ENCODE assay signal across 21 mouse cellular contexts in genomic region chr12:40303960-40304359, GRCm38 (mm10). TPM values are rescaled to one million over a fixed set of nuclear protein-coding genes. Genes with fewer than 3 reads are reported as not detected.
DNase-seq lines count a peak whose midpoint lies in the region; ATAC-seq and TF ChIP-seq lines count a peak whose summit lies in the region.
"Had no signal": no experiment of that assay in that cellular context is flagged by ENCODE, and none has a peak within 500 bp of the region (broad histone marks: within the 10 kb centered on the region; RNA-seq: fewer than 3 reads in every experiment).

No protein-coding gene starts in this region.

- no peak overlapping the region for H3K9ac ChIP-seq in forebrain, embryonic 15.5 days (replicated peaks)
- H3K9ac ChIP-seq in forebrain, postnatal 0 days = no peak overlapping the region
- H3K9ac ChIP-seq in kidney, embryonic 15.5 days = no peak overlapping the region
- no peak overlapping the region for H3K9ac ChIP-seq in midbrain, embryonic 15.5 days
- H3K9ac ChIP-seq in limb, embryonic 14.5 days (ENCODE audit: low read depth, low read length, severe bottlenecking) = no peak overlapping the region
- H3K9ac ChIP-seq: heart, embryonic 15.5 days; hindbrain, embryonic 14.5 days; liver, embryonic 15.5 days; stomach, embryonic 15.5 days had no signal

- no peak overlapping the region for H3K27ac ChIP-seq in forebrain, embryonic 15.5 days (replicated peaks)
- H3K27ac ChIP-seq in forebrain, postnatal 0 days (ENCODE audit: low read depth, low read length) = no peak overlapping the region
- H3K27ac ChIP-seq in kidney, embryonic 15.5 days = no peak overlapping the region
- no peak overlapping the region for H3K27ac ChIP-seq in midbrain, embryonic 15.5 days
- no peak overlapping the region for H3K27ac ChIP-seq in midbrain, embryonic 10.5 days (replicated peaks)
- H3K27ac ChIP-seq in limb, embryonic 14.5 days (replicated peaks; ENCODE audit: low read depth, low read length) = 0 out of 2 replicates have a peak overlapping the region, but pooled peaks have one; percentile 3
- H3K27ac ChIP-seq: heart, embryonic 15.5 days; hindbrain, embryonic 14.5 days; liver, embryonic 15.5 days; stomach, embryonic 15.5 days had no signal

- no peaks in the 10 kb centered on the region for H3K36me3 ChIP-seq in forebrain, embryonic 15.5 days
- H3K36me3 ChIP-seq in forebrain, postnatal 0 days (ENCODE audit: insufficient read depth) = no peaks in the 10 kb centered on the region
- no peaks in the 10 kb centered on the region for H3K36me3 ChIP-seq in kidney, embryonic 15.5 days
- H3K36me3 ChIP-seq in midbrain, embryonic 15.5 days (replicated peaks) = no peaks in the 10 kb centered on the region
- H3K36me3 ChIP-seq in midbrain, embryonic 10.5 days = no peaks in the 10 kb centered on the region
- no peaks in the 10 kb centered on the region for H3K36me3 ChIP-seq in limb, embryonic 14.5 days (ENCODE audit: control insufficient read depth, insufficient read depth, low read length)
- H3K36me3 ChIP-seq: heart, embryonic 15.5 days; liver, embryonic 15.5 days; stomach, embryonic 15.5 days had no signal

- H3K4me1 ChIP-seq in forebrain, embryonic 15.5 days = peaks cover 4% of the 10 kb centered on the region; the same call in 1 of the 2 replicates
- H3K4me1 ChIP-seq in forebrain, postnatal 0 days (ENCODE audit: insufficient read depth) = no peaks in the 10 kb centered on the region
- H3K4me1 ChIP-seq in kidney, embryonic 15.5 days = no peaks in the 10 kb centered on the region
- no peaks in the 10 kb centered on the region for H3K4me1 ChIP-seq in midbrain, embryonic 15.5 days
- no peaks in the 10 kb centered on the region; the same call in 1 of the 2 replicates for H3K4me1 ChIP-seq in midbrain, embryonic 10.5 days
- peaks cover 9% of the 10 kb centered on the region; the same call in 1 of the 2 replicates for H3K4me1 ChIP-seq in limb, embryonic 14.5 days (ENCODE audit: control insufficient read depth, insufficient read depth, low read length)
- H3K4me1 ChIP-seq: liver, embryonic 15.5 days had no signal

- no peaks in the 10 kb centered on the region for H3K9me3 ChIP-seq in forebrain, embryonic 15.5 days
- H3K9me3 ChIP-seq in forebrain, postnatal 0 days (ENCODE audit: low read length) = no peaks in the 10 kb centered on the region
- H3K9me3 ChIP-seq in kidney, embryonic 15.5 days (replicated peaks) = no peaks in the 10 kb centered on the region
- no peaks in the 10 kb centered on the region for H3K9me3 ChIP-seq in midbrain, embryonic 15.5 days
- no peaks in the 10 kb centered on the region for H3K9me3 ChIP-seq in midbrain, embryonic 10.5 days (replicated peaks)
- H3K9me3 ChIP-seq in limb, embryonic 14.5 days (ENCODE audit: control insufficient read depth, low read length) = no peaks in the 10 kb centered on the region
- H3K9me3 ChIP-seq: heart, embryonic 15.5 days; liver, embryonic 15.5 days; stomach, embryonic 15.5 days had no signal

- DNase-seq in forebrain, postnatal 0 days = no peak
- DNase-seq in kidney, postnatal 14 days = peak; percentile 34
- no peak for DNase-seq in midbrain, embryonic 10.5 days (ENCODE audit: low spot score)
- peak; percentile 41 for DNase-seq in limb, embryonic 14.5 days (ENCODE audit: low spot score)
- DNase-seq: adrenal gland, adult 8-10 months; cerebellum, adult 9-10 months; gastrocnemius, postnatal 25 days; heart, postnatal 36 days; kidney, adult 9 months; layer of hippocampus, adult 9-11 months; liver; thymus, postnatal 36 days had no signal

- no peaks in the 10 kb centered on the region for H3K27me3 ChIP-seq in forebrain, embryonic 15.5 days
- no peaks in the 10 kb centered on the region for H3K27me3 ChIP-seq in forebrain, postnatal 0 days (ENCODE audit: insufficient read depth, low read length)
- no peaks in the 10 kb centered on the region for H3K27me3 ChIP-seq in kidney, embryonic 15.5 days
- no peaks in the 10 kb centered on the region for H3K27me3 ChIP-seq in midbrain, embryonic 15.5 days (replicated peaks)
- H3K27me3 ChIP-seq in midbrain, embryonic 10.5 days (ENCODE audit: low read depth, poor library complexity, severe bottlenecking) = no peaks in the 10 kb centered on the region
- H3K27me3 ChIP-seq in limb, embryonic 14.5 days (ENCODE audit: control insufficient read depth, insufficient read depth, low read length) = no peaks in the 10 kb centered on the region
- H3K27me3 ChIP-seq: heart, embryonic 15.5 days; liver, embryonic 15.5 days; stomach, embryonic 15.5 days had no signal

- no peak overlapping the region for H3K4me2 ChIP-seq in forebrain, embryonic 15.5 days (replicated peaks)
- H3K4me2 ChIP-seq in forebrain, postnatal 0 days (ENCODE audit: low read depth) = no peak overlapping the region
- no peak overlapping the region for H3K4me2 ChIP-seq in kidney, embryonic 15.5 days
- H3K4me2 ChIP-seq in midbrain, embryonic 15.5 days = no peak overlapping the region
- no peak overlapping the region for H3K4me2 ChIP-seq in limb, embryonic 14.5 days (replicated peaks; ENCODE audit: low read depth, low read length, severe bottlenecking)
- H3K4me2 ChIP-seq: heart, embryonic 15.5 days; hindbrain, embryonic 14.5 days; liver, embryonic 15.5 days; stomach, embryonic 15.5 days had no signal

- no peak for TF ChIP-seq POLR2A in limb, embryonic 14.5 days (IDR thresholded peaks at IDR 0.05; ENCODE audit: borderline replicate concordance, extremely low read depth, insufficient read depth, insufficient read length)

- 26% methylated on average over 6 of the region's 6 CpGs for WGBS in forebrain, embryonic 15.5 days
- WGBS in forebrain, postnatal 0 days = 32% methylated on average over 6 of the region's 6 CpGs
- WGBS in kidney, embryonic 15.5 days = 66% methylated on average over 6 of the region's 6 CpGs
- 45% methylated on average over 6 of the region's 6 CpGs for WGBS in midbrain, embryonic 15.5 days
- 85% methylated on average over 6 of the region's 6 CpGs for WGBS in midbrain, embryonic 10.5 days
- WGBS in limb, embryonic 14.5 days = 42% methylated on average over 6 of the region's 6 CpGs

- H3K4me3 ChIP-seq in forebrain, embryonic 15.5 days = no peak overlapping the region
- no peak overlapping the region for H3K4me3 ChIP-seq in forebrain, postnatal 0 days (ENCODE audit: low read depth, low read length)
- no peak overlapping the region for H3K4me3 ChIP-seq in kidney, embryonic 15.5 days (replicated peaks)
- no peak overlapping the region for H3K4me3 ChIP-seq in midbrain, embryonic 15.5 days
- H3K4me3 ChIP-seq in midbrain, embryonic 10.5 days = no peak overlapping the region
- H3K4me3 ChIP-seq in limb, embryonic 14.5 days (replicated peaks; ENCODE audit: low read length) = no peak overlapping the region
- H3K4me3 ChIP-seq: heart, embryonic 15.5 days; liver, embryonic 15.5 days; stomach, embryonic 15.5 days had no signal

- TF ChIP-seq CTCF in forebrain, postnatal 0 days (IDR thresholded peaks at IDR 0.05; ENCODE audit: low read depth) = no peak

- ATAC-seq in forebrain, embryonic 15.5 days (replicated peaks) = 0 out of 2 replicates have a peak, but pooled peaks have one; percentile 8
- ATAC-seq in forebrain, postnatal 0 days = no peak
- ATAC-seq in kidney, embryonic 15.5 days (replicated peaks; ENCODE audit: low FRiP score) = no peak
- peak; percentile 42; the same call in 1 of the 2 replicates for ATAC-seq in midbrain, embryonic 15.5 days (replicated peaks)
- no peak for ATAC-seq in limb, embryonic 14.5 days (ENCODE audit: low FRiP score, low read depth)
- ATAC-seq: lung, postnatal 0 days; midbrain, embryonic 16.5 days had no signal

RNA-seq across cellular contexts. Expression of gene Ifrd1, which starts 55.7 kb away (rescaled TPM):
- polyA plus RNA-seq in forebrain, embryonic 15.5 days (2015; fragmentation: Nextera tagmentation; extraction: Ambion mirVana) = 165 and 181 TPM in 2 replicates
- total RNA-seq in forebrain, postnatal 0 days (2014; rRNA removed) = 71.3 and 87.9 TPM in 2 replicates
- 156 TPM in 2 replicates for polyA plus RNA-seq in forebrain, postnatal 0 days (2015; fragmentation: Nextera tagmentation; extraction: Ambion mirVana)
- polyA plus RNA-seq in kidney, embryonic 15.5 days (2015; fragmentation: Nextera tagmentation; extraction: Ambion mirVana) = 102 and 105 TPM in 2 replicates
- 152 and 160 TPM in 2 replicates for polyA plus RNA-seq in midbrain, embryonic 15.5 days (2015; fragmentation: Nextera tagmentation; extraction: Ambion mirVana)
- 133 and 140 TPM in 2 replicates for polyA plus RNA-seq in midbrain, embryonic 10.5 days (2016; fragmentation: Nextera tagmentation; extraction: Ambion mirVana)
- polyA plus RNA-seq in limb, embryonic 14.5 days (2012; rRNA removed) = 36.6 and 45.1 TPM in 2 replicates
- 117 and 120 TPM in 2 replicates for polyA plus RNA-seq in limb, embryonic 14.5 days (2014; fragmentation: Nextera tagmentation; extraction: Ambion mirVana)

Comparison
In these comparisons a context has a peak if more than half of its experiments do, and no peak if none do; other contexts are left out.
1. ATAC-seq: peak in forebrain, embryonic 15.5 days (single experiment) and midbrain, embryonic 15.5 days (single experiment); none in forebrain, postnatal 0 days (single experiment), kidney, embryonic 15.5 days (single experiment) and limb, embryonic 14.5 days (single experiment).
2. DNase-seq: peak in kidney, postnatal 14 days (single experiment) and limb, embryonic 14.5 days (single experiment); none in forebrain, postnatal 0 days (single experiment) and midbrain, embryonic 10.5 days (single experiment).